Mouse (Mus musculus): ENCODE measurements around the gene Il6st. TPM values are rescaled to one million over a fixed set of nuclear protein-coding genes. Genes with fewer than 3 reads are reported as not detected.

Gene Il6st
- polyA plus RNA-seq, 1 experiment from 2014 or later, result 7.9 TPM

- 38% methylated on average over 7 of the region's 7 CpGs for WGBS (ENCODE audit: insufficient replicate concordance)
- no peaks in the 10 kb centered on the region for H3K9me3 ChIP-seq (replicated peaks; ENCODE audit: control insufficient read depth, low read length)
- H3K4me2 ChIP-seq (ENCODE audit: low read depth, low read length), result no peak overlapping the region
- H3K27me3 ChIP-seq (ENCODE audit: control insufficient read depth, insufficient read depth, low read depth, low read length), result no peaks in the 10 kb centered on the region
- ATAC-seq (ENCODE audit: low read depth), result no peak
- H3K9ac ChIP-seq (ENCODE audit: low read depth, low read length), result no peak overlapping the region
- H3K36me3 ChIP-seq (ENCODE audit: control insufficient read depth, insufficient read depth), result no peaks in the 10 kb centered on the region
- no peak overlapping the region for H3K27ac ChIP-seq (ENCODE audit: low read length)
- no peak overlapping the region for H3K4me3 ChIP-seq (ENCODE audit: low read depth, low read length)
- no peaks in the 10 kb centered on the region for H3K4me1 ChIP-seq (ENCODE audit: control insufficient read depth, low read depth, low read length)
These were observed 88.0 kb downstream of the Il6st start for GRCm38 (mm10) chr13:112551641-112552548.

- no peak for ATAC-seq (ENCODE audit: low read depth)
- H3K4me2 ChIP-seq (ENCODE audit: low read depth, low read length), result no peak overlapping the region
- H3K27me3 ChIP-seq (ENCODE audit: control insufficient read depth, insufficient read depth, low read depth, low read length), result no peaks in the 10 kb centered on the region
- H3K4me3 ChIP-seq (ENCODE audit: low read depth, low read length), result no peak overlapping the region
- H3K9ac ChIP-seq (ENCODE audit: low read depth, low read length), result no peak overlapping the region
- no peaks in the 10 kb centered on the region for H3K4me1 ChIP-seq (ENCODE audit: control insufficient read depth, low read depth, low read length)
- WGBS (ENCODE audit: insufficient replicate concordance), result 76% methylated on average over 5 of the region's 5 CpGs
- H3K27ac ChIP-seq (ENCODE audit: low read length), result no peak overlapping the region
- no peaks in the 10 kb centered on the region for H3K9me3 ChIP-seq (replicated peaks; ENCODE audit: control insufficient read depth, low read length)
- H3K36me3 ChIP-seq (ENCODE audit: control insufficient read depth, insufficient read depth), result no peaks in the 10 kb centered on the region
These were observed 89.4 kb downstream of the Il6st start for GRCm38 (mm10) chr13:112553304-112553703.

GRCm38 (mm10) chr13:112556501-112556900, 92.6 kb downstream of the Il6st start:
- ATAC-seq (ENCODE audit: low read depth), result no peak
- Histone ChIP-seq H3K27me3 (ENCODE audit: control insufficient read depth, insufficient read depth, low read depth, low read length) (no peaks in the 10 kb centered on the region), H3K4me2 (ENCODE audit: low read depth, low read length) (no peak overlapping the region), H3K4me3 (ENCODE audit: low read depth, low read length) (no peak overlapping the region), H3K36me3 (ENCODE audit: control insufficient read depth, insufficient read depth) (no peaks in the 10 kb centered on the region), H3K9me3 (replicated peaks; ENCODE audit: control insufficient read depth, low read length) (no peaks in the 10 kb centered on the region), H3K4me1 (ENCODE audit: control insufficient read depth, low read depth, low read length) (no peaks in the 10 kb centered on the region), H3K27ac (ENCODE audit: low read length) (no peak overlapping the region), H3K9ac (ENCODE audit: low read depth, low read length) (no peak overlapping the region)
- WGBS (ENCODE audit: insufficient replicate concordance), result 38% methylated on average over 2 of the region's 2 CpGs

Other genes with a start within 250 kb of the Il6st start
- gene Ankrd55, start 175.6 kb upstream of the Il6st start, polyA plus RNA-seq (2015; fragmentation: Nextera tagmentation; extraction: Ambion mirVana), result 0.19 and 0.26 TPM in 2 replicates
- 0.04 and 0.07 TPM in 2 replicates for gene Il31ra, start 130.3 kb downstream of the Il6st start, polyA plus RNA-seq (2015; fragmentation: Nextera tagmentation; extraction: Ambion mirVana)
- gene Ddx4, start 188.4 kb downstream of the Il6st start, polyA plus RNA-seq (2015; fragmentation: Nextera tagmentation; extraction: Ambion mirVana), result 0.14 and 0.22 TPM in 2 replicates
- 14.6 and 16.5 TPM in 2 replicates for gene Slc38a9, start 196.7 kb downstream of the Il6st start, polyA plus RNA-seq (2015; fragmentation: Nextera tagmentation; extraction: Ambion mirVana)

All from liver, embryonic 16.5 days (tissue).